Mouse (Mus musculus) small intestine, adult 10 weeks (tissue): ENCODE measurements around the gene 4932438H23Rik. TPM values are rescaled to one million over a fixed set of nuclear protein-coding genes. Genes with fewer than 3 reads are reported as not detected.

Experiments used
- polyA plus RNA-seq: library from polyadenylated mRNA; stranded (reverse); fragments of 350-450 nt; fragmentation: Illumina TruSeq; extraction: RNeasy Lipid Tissue Mini Kit (QIAGEN cat#74804); gene quantifications from one replicate; pipeline ENCODE4 v1.2.3, GENCODE M21; 2014; ENCODE audit warnings: low replicate concordance

4932438H23Rik gene
- 2.0 TPM for polyA plus RNA-seq

DNA sequence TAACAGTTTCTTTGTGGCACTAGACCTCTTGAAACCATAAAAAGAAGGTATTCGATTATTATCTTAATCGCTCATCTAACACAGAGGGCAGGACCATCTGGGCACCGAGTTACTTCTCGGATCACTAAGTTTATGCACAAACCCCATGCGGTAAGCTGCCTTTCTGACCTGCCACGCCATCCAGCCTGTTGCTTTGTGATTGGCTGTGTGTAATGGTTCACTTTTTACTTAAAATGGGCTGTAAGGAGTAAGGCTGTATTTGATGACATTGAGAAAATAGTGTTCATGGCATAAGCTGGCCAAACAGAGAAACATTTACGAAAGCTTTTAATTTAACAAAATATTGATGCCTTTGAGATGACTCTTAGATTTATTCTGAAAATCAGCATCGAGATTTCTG is at the start of gene 4932438H23Rik:
4932438H23Rik (minus strand) TSS at position 101 of the 400 bp plus-strand sequence.

GRCm38 (mm10) chr16:91044270-91045182 is 50.4 kb downstream of the 4932438H23Rik start, which contains the start of gene Paxbp1:
Gene Paxbp1 (minus strand): TSS chr16:91044543.

DNA sequence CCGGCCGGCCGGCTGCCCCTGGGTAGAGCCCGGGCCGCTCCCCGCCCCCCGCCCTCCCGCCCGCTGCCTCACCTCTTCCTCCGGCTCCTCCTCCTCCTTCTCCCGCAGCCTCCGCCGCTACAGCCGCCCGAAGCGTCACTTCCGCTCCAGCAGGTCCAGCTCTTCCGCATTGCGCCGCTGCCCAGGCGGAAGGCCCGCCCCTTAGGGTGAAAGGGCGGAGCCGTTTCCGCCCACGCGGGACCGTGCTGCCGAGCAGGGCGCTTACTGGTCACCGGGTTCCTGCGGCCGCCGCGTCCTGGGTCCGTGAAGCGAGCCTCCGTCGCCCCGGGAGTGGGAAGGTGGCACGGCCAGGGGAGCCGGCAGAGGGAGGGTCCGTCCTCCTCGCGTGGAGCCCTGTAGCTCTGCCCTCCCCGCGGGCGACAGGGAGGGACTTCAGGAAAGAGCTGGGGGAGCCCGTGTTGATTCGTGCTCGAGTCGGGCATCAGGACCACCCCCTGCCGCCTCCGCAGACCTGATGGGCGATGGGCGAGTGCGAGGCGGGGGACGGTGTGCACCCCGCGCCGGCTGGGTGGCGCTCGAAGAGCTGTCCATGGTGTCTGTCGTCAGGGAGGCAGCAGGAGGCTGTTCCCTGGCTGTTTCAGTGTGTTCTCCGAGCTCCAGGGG is 83.8 kb downstream of the 4932438H23Rik start, which contains the start of gene Synj1:
Synj1 (minus strand) TSS at position 288 of the 663 bp plus-strand sequence.

Other genes starting within 250 kb of the 4932438H23Rik start
- gene Cfap298, start 160.0 kb downstream of the 4932438H23Rik start, polyA plus RNA-seq = 3.6 TPM
- 43.0 TPM for gene Synj1, start 83.8 kb downstream of the 4932438H23Rik start, polyA plus RNA-seq
- gene Paxbp1, start 50.6 kb downstream of the 4932438H23Rik start, polyA plus RNA-seq = 169 TPM
- not detected for gene Olig2, start 130.3 kb upstream of the 4932438H23Rik start, polyA plus RNA-seq
- gene Olig1, start 174.7 kb upstream of the 4932438H23Rik start, polyA plus RNA-seq = not detected